Mouse (Mus musculus): ENCODE measurements around the gene Kansl3. TPM values are rescaled to one million over a fixed set of nuclear protein-coding genes. Genes with fewer than 3 reads are reported as not detected.

The Kansl3 gene
- polyA plus RNA-seq, 1 experiment from 2014 or later: 36.3 TPM

GRCm38 (mm10) chr1:36323746-36324448 is 45.1 kb downstream of the Kansl3 start:
- peak; percentile 42; the same call in 1 of the 2 replicates for ATAC-seq (ENCODE audit: low FRiP score)
- Histone ChIP-seq H3K27ac (no peak overlapping the region), H3K4me1 (replicated peaks; ENCODE audit: control insufficient read depth, insufficient read depth, low read length) (no peaks in the 10 kb centered on the region), H3K4me2 (replicated peaks) (no peak overlapping the region), H3K4me3 (replicated peaks; ENCODE audit: low read length) (no peak overlapping the region), H3K36me3 (replicated peaks; ENCODE audit: control insufficient read depth, insufficient read depth) (peaks cover 3% of the 10 kb centered on the region; the same call in 1 of the 2 replicates), H3K9me3 (ENCODE audit: control insufficient read depth, low read length) (no peaks in the 10 kb centered on the region), H3K9ac (no peak overlapping the region), H3K27me3 (ENCODE audit: control insufficient read depth, insufficient read depth, low read length) (no peaks in the 10 kb centered on the region)
- DNase-seq (ENCODE audit: low spot score): no peak
- 55% methylated on average over 8 of the region's 8 CpGs for WGBS

GRCm38 (mm10) chr1:36323076-36323475 is 45.9 kb downstream of the Kansl3 start:
- Histone ChIP-seq H3K27me3 (ENCODE audit: control insufficient read depth, insufficient read depth, low read length) (no peaks in the 10 kb centered on the region), H3K9ac (no peak overlapping the region), H3K4me2 (replicated peaks) (no peak overlapping the region), H3K36me3 (replicated peaks; ENCODE audit: control insufficient read depth, insufficient read depth) (peaks cover 3% of the 10 kb centered on the region; the same call in 1 of the 2 replicates), H3K27ac (no peak overlapping the region), H3K4me3 (replicated peaks; ENCODE audit: low read length) (no peak overlapping the region), H3K4me1 (replicated peaks; ENCODE audit: control insufficient read depth, insufficient read depth, low read length) (no peaks in the 10 kb centered on the region), H3K9me3 (ENCODE audit: control insufficient read depth, low read length) (no peaks in the 10 kb centered on the region)
- WGBS: 83% methylated on average over 9 of the region's 9 CpGs
- DNase-seq (ENCODE audit: low spot score) (no peak), ATAC-seq (ENCODE audit: low FRiP score) (no peak)

GRCm38 (mm10) chr1:36321829-36322573 is 47.0 kb downstream of the Kansl3 start:
- H3K4me1 ChIP-seq (replicated peaks; ENCODE audit: control insufficient read depth, insufficient read depth, low read length): no peaks in the 10 kb centered on the region
- no peak overlapping the region for H3K9ac ChIP-seq
- WGBS: 79% methylated on average over 11 of the region's 11 CpGs
- DNase-seq (ENCODE audit: low spot score): no peak
- no peak overlapping the region for H3K4me3 ChIP-seq (replicated peaks; ENCODE audit: low read length)
- H3K27ac ChIP-seq: no peak overlapping the region
- H3K4me2 ChIP-seq (replicated peaks): no peak overlapping the region
- no peak for ATAC-seq (ENCODE audit: low FRiP score)
- H3K27me3 ChIP-seq (ENCODE audit: control insufficient read depth, insufficient read depth, low read length): no peaks in the 10 kb centered on the region
- no peaks in the 10 kb centered on the region for H3K9me3 ChIP-seq (ENCODE audit: control insufficient read depth, low read length)
- peaks cover 3% of the 10 kb centered on the region; the same call in 1 of the 2 replicates for H3K36me3 ChIP-seq (replicated peaks; ENCODE audit: control insufficient read depth, insufficient read depth)

GRCm38 (mm10) chr1:36321164-36321563 is 47.8 kb downstream of the Kansl3 start:
- Histone ChIP-seq H3K4me3 (replicated peaks; ENCODE audit: low read length) (no peak overlapping the region), H3K36me3 (replicated peaks; ENCODE audit: control insufficient read depth, insufficient read depth) (peaks cover 3% of the 10 kb centered on the region; the same call in 1 of the 2 replicates), H3K4me2 (replicated peaks) (no peak overlapping the region), H3K27ac (no peak overlapping the region), H3K27me3 (ENCODE audit: control insufficient read depth, insufficient read depth, low read length) (no peaks in the 10 kb centered on the region), H3K9ac (no peak overlapping the region), H3K4me1 (replicated peaks; ENCODE audit: control insufficient read depth, insufficient read depth, low read length) (no peaks in the 10 kb centered on the region), H3K9me3 (ENCODE audit: control insufficient read depth, low read length) (no peaks in the 10 kb centered on the region)
- WGBS: 92% methylated on average over 2 of the region's 2 CpGs
- no peak for DNase-seq (ENCODE audit: low spot score)
- no peak for ATAC-seq (ENCODE audit: low FRiP score)

GRCm38 (mm10) chr1:36315776-36316100 is 53.2 kb downstream of the Kansl3 start:
- ATAC-seq (ENCODE audit: low FRiP score): no peak
- Histone ChIP-seq H3K4me1 (replicated peaks; ENCODE audit: control insufficient read depth, insufficient read depth, low read length) (no peaks in the 10 kb centered on the region), H3K9ac (no peak overlapping the region), H3K4me3 (replicated peaks; ENCODE audit: low read length) (no peak overlapping the region), H3K4me2 (replicated peaks) (no peak overlapping the region), H3K9me3 (ENCODE audit: control insufficient read depth, low read length) (no peaks in the 10 kb centered on the region), H3K27me3 (ENCODE audit: control insufficient read depth, insufficient read depth, low read length) (no peaks in the 10 kb centered on the region), H3K36me3 (replicated peaks; ENCODE audit: control insufficient read depth, insufficient read depth) (no peaks in the 10 kb centered on the region; the same call in 1 of the 2 replicates), H3K27ac (no peak overlapping the region)
- WGBS: 85% methylated on average over 2 of the region's 2 CpGs
- no peak for DNase-seq (ENCODE audit: low spot score)

GRCm38 (mm10) chr1:36314959-36315775 is 53.8 kb downstream of the Kansl3 start:
- ATAC-seq (ENCODE audit: low FRiP score) (no peak), DNase-seq (ENCODE audit: low spot score) (no peak)
- Histone ChIP-seq H3K9me3 (ENCODE audit: control insufficient read depth, low read length) (no peaks in the 10 kb centered on the region), H3K4me1 (replicated peaks; ENCODE audit: control insufficient read depth, insufficient read depth, low read length) (no peaks in the 10 kb centered on the region), H3K4me3 (replicated peaks; ENCODE audit: low read length) (no peak overlapping the region), H3K4me2 (replicated peaks) (no peak overlapping the region), H3K9ac (no peak overlapping the region), H3K27ac (no peak overlapping the region), H3K36me3 (replicated peaks; ENCODE audit: control insufficient read depth, insufficient read depth) (no peaks in the 10 kb centered on the region), H3K27me3 (ENCODE audit: control insufficient read depth, insufficient read depth, low read length) (0 out of 2 replicates have a peak, but pooled peaks cover 1% of the 10 kb centered on the region)
- WGBS: 90% methylated on average over 11 of the region's 11 CpGs

GRCm38 (mm10) chr1:36309498-36309901 is 59.5 kb downstream of the Kansl3 start:
- Histone ChIP-seq H3K9me3 (ENCODE audit: control insufficient read depth, low read length) (no peaks in the 10 kb centered on the region), H3K36me3 (replicated peaks; ENCODE audit: control insufficient read depth, insufficient read depth) (no peaks in the 10 kb centered on the region), H3K4me1 (replicated peaks; ENCODE audit: control insufficient read depth, insufficient read depth, low read length) (peaks cover 19% of the 10 kb centered on the region), H3K9ac (no peak overlapping the region), H3K4me3 (replicated peaks; ENCODE audit: low read length) (no peak overlapping the region), H3K27ac (no peak overlapping the region), H3K27me3 (ENCODE audit: control insufficient read depth, insufficient read depth, low read length) (peaks cover 20% of the 10 kb centered on the region), H3K4me2 (replicated peaks) (peak overlapping the region; percentile 17; the same call in 1 of the 2 replicates)
- DNase-seq (ENCODE audit: low spot score) (peak; percentile 28), ATAC-seq (ENCODE audit: low FRiP score) (peak; percentile 25; the same call in 1 of the 2 replicates)
- WGBS: 14% methylated on average over 3 of the region's 3 CpGs

GRCm38 (mm10) chr1:36308966-36309475 is 60.0 kb downstream of the Kansl3 start:
- Histone ChIP-seq H3K4me2 (replicated peaks) (peak overlapping the region; percentile 96), H3K36me3 (replicated peaks; ENCODE audit: control insufficient read depth, insufficient read depth) (no peaks in the 10 kb centered on the region), H3K27ac (no peak overlapping the region), H3K4me3 (replicated peaks; ENCODE audit: low read length) (no peak overlapping the region; the same call in 1 of the 2 replicates), H3K9me3 (ENCODE audit: control insufficient read depth, low read length) (no peaks in the 10 kb centered on the region), H3K27me3 (ENCODE audit: control insufficient read depth, insufficient read depth, low read length) (peaks cover 20% of the 10 kb centered on the region), H3K4me1 (replicated peaks; ENCODE audit: control insufficient read depth, insufficient read depth, low read length) (peaks cover 19% of the 10 kb centered on the region), H3K9ac (no peak overlapping the region)
- DNase-seq (ENCODE audit: low spot score): no peak
- no peak for ATAC-seq (ENCODE audit: low FRiP score)
- 64% methylated on average over 9 of the region's 9 CpGs for WGBS

Data from hindbrain, embryonic 14.5 days (tissue).